Mouse (Mus musculus) stomach, embryonic 15.5 days (tissue): ENCODE results near the gene Abca7. TPM values are rescaled to one million over a fixed set of nuclear protein-coding genes. Genes with fewer than 3 reads are reported as not detected.
A peak's percentile ranks its signal among the peaks of the same experiment; 100 is the strongest.

ENCODE experiments used
- ATAC-seq: fragments of 200-750 bp; cut with Nextera tagmentation; 2 replicates; pipeline ENCODE4 v1.8.0; 2017; ENCODE audit warnings: low read depth, moderate number of reproducible peaks, moderate TSS enrichment; ENCODE audit not compliant: insufficient read depth, low FRiP score
- H3K27ac ChIP-seq: fragments of 300-500 bp; sonication (generic); 2 replicates; pipeline ENCODE4 v1.5.1; 2015; ENCODE audit warnings: mild to moderate bottlenecking, inconsistent platforms
- H3K27me3 ChIP-seq: fragments of 300-500 bp; sonication (generic); replicated peaks from 2 replicates; pipeline ENCODE4 v1.6.1; 2015; ENCODE audit warnings: inconsistent platforms
- H3K36me3 ChIP-seq: fragments of 300-500 bp; sonication (generic); 2 replicates; pipeline ENCODE4 v1.6.1; 2015; ENCODE audit warnings: inconsistent platforms
- H3K4me1 ChIP-seq: fragments of 300-500 bp; sonication (generic); 2 replicates; pipeline ENCODE4 v1.6.1; 2015; ENCODE audit warnings: inconsistent platforms
- H3K4me2 ChIP-seq: fragments of 300-500 bp; sonication (generic); 2 replicates; pipeline ENCODE4 v1.6.1; 2015; ENCODE audit warnings: mild to moderate bottlenecking, inconsistent platforms
- H3K4me3 ChIP-seq: fragments of 300-500 bp; sonication (generic); replicated peaks from 2 replicates; pipeline ENCODE4 v1.5.1; 2015; ENCODE audit warnings: inconsistent platforms
- H3K9ac ChIP-seq: fragments of 300-500 bp; sonication (generic); 2 replicates; pipeline ENCODE4 v1.6.1; 2015; ENCODE audit warnings: inconsistent platforms
- H3K9me3 ChIP-seq: fragments of 300-500 bp; sonication (generic); 2 replicates; pipeline ENCODE4 v1.6.1; 2016; ENCODE audit warnings: inconsistent platforms
- WGBS: fragments of 180-500 bp; shearing (Covaris S2); methylation state at CpG from one replicate; pipeline ENCODE4 v1.1.7; 2015; 5-methylcytosine and 5-hydroxymethylcytosine counted together
- polyA plus RNA-seq: library from polyadenylated mRNA; unstranded; fragments of >200 nt; fragmentation: Nextera tagmentation; extraction: Ambion mirVana; gene quantifications from 2 replicates; pipeline ENCODE4 v1.2.1, GENCODE M21; 2015

The Abca7 gene
- polyA plus RNA-seq, 1 experiment from 2014 or later, result 4.8 TPM

GRCm38 (mm10) chr10:79976071-79976721, 20.1 kb upstream of the Abca7 start:
- peaks cover 2% of the 10 kb centered on the region; the same call in 1 of the 2 replicates for H3K4me1 ChIP-seq
- H3K27ac ChIP-seq, result no peak overlapping the region
- H3K9me3 ChIP-seq, result no peaks in the 10 kb centered on the region; the same call in 1 of the 2 replicates
- no peak overlapping the region for H3K4me3 ChIP-seq
- no peak overlapping the region for H3K4me2 ChIP-seq
- H3K36me3 ChIP-seq, result peaks cover 44% of the 10 kb centered on the region
- H3K27me3 ChIP-seq, result peaks cover 11% of the 10 kb centered on the region; the same call in 1 of the 2 replicates
- 85% methylated on average over 28 of the region's 28 CpGs for WGBS
- no peak for ATAC-seq
- H3K9ac ChIP-seq, result no peak overlapping the region

GRCm38 (mm10) chr10:79976722-79977107, 19.6 kb upstream of the Abca7 start:
- no peak for ATAC-seq
- no peak overlapping the region for H3K9ac ChIP-seq
- H3K27ac ChIP-seq, result no peak overlapping the region
- peaks cover 7% of the 10 kb centered on the region; the same call in 1 of the 2 replicates for H3K27me3 ChIP-seq
- H3K4me2 ChIP-seq, result no peak overlapping the region
- peaks cover 48% of the 10 kb centered on the region for H3K36me3 ChIP-seq
- H3K4me1 ChIP-seq, result no peaks in the 10 kb centered on the region
- WGBS, result 75% methylated on average over 34 of the region's 36 CpGs
- no peaks in the 10 kb centered on the region; the same call in 1 of the 2 replicates for H3K9me3 ChIP-seq
- H3K4me3 ChIP-seq, result no peak overlapping the region

GRCm38 (mm10) chr10:79977324-79977723, 19.0 kb upstream of the Abca7 start:
- no peak for ATAC-seq
- Histone ChIP-seq H3K27ac (no peak overlapping the region), H3K9me3 (no peaks in the 10 kb centered on the region; the same call in 1 of the 2 replicates), H3K36me3 (peaks cover 48% of the 10 kb centered on the region), H3K27me3 (peaks cover under 1% of the 10 kb centered on the region; the same call in 1 of the 2 replicates), H3K4me1 (peaks cover under 1% of the 10 kb centered on the region), H3K4me3 (no peak overlapping the region), H3K9ac (no peak overlapping the region), H3K4me2 (no peak overlapping the region)
- WGBS, result 90% methylated on average over 28 of the region's 28 CpGs

- H3K4me1 ChIP-seq, result peaks cover 8% of the 10 kb centered on the region
- H3K9ac ChIP-seq, result no peak overlapping the region
- H3K27ac ChIP-seq, result no peak overlapping the region
- no peak overlapping the region for H3K4me2 ChIP-seq
- H3K36me3 ChIP-seq, result peaks cover 48% of the 10 kb centered on the region
- H3K27me3 ChIP-seq, result no peaks in the 10 kb centered on the region; the same call in 1 of the 2 replicates
- no peaks in the 10 kb centered on the region; the same call in 1 of the 2 replicates for H3K9me3 ChIP-seq
- no peak overlapping the region for H3K4me3 ChIP-seq
- WGBS, result 96% methylated on average over 21 of the region's 21 CpGs
- no peak for ATAC-seq
Observed at GRCm38 (mm10) chr10:79978061-79978460, 18.2 kb upstream of the Abca7 start.

GRCm38 (mm10) chr10:79979401-79980155, 16.7 kb upstream of the Abca7 start:
- Histone ChIP-seq H3K27ac (no peak overlapping the region), H3K36me3 (peaks cover 45% of the 10 kb centered on the region), H3K4me2 (no peak overlapping the region), H3K27me3 (no peaks in the 10 kb centered on the region), H3K9ac (no peak overlapping the region), H3K4me1 (peaks cover 14% of the 10 kb centered on the region), H3K9me3 (no peaks in the 10 kb centered on the region; the same call in 1 of the 2 replicates), H3K4me3 (no peak overlapping the region)
- 94% methylated on average over 22 of the region's 22 CpGs for WGBS
- ATAC-seq, result no peak

- peak overlapping the region; percentile 99; the same call in 1 of the 2 replicates for H3K27ac ChIP-seq
- H3K4me2 ChIP-seq, result peak overlapping the region; percentile 85
- no peak for ATAC-seq
- 77% methylated on average over 5 of the region's 5 CpGs for WGBS
- H3K4me3 ChIP-seq, result peak overlapping the region; percentile 73
- H3K4me1 ChIP-seq, result peaks cover 39% of the 10 kb centered on the region
- H3K9ac ChIP-seq, result peak overlapping the region; percentile 84
- no peaks in the 10 kb centered on the region for H3K9me3 ChIP-seq
- H3K36me3 ChIP-seq, result peaks cover 17% of the 10 kb centered on the region
- no peaks in the 10 kb centered on the region for H3K27me3 ChIP-seq
Observed at GRCm38 (mm10) chr10:79983205-79983604, 13.1 kb upstream of the Abca7 start.

- ATAC-seq, result no peak
- peak overlapping the region; percentile 85 for H3K4me2 ChIP-seq
- WGBS, result under 1% methylated on average over 21 of the region's 21 CpGs
- peak overlapping the region; percentile 84 for H3K9ac ChIP-seq
- peak overlapping the region; percentile 73 for H3K4me3 ChIP-seq
- peaks cover 39% of the 10 kb centered on the region for H3K4me1 ChIP-seq
- H3K27ac ChIP-seq, result peak overlapping the region; percentile 99
- H3K27me3 ChIP-seq, result no peaks in the 10 kb centered on the region
- peaks cover 12% of the 10 kb centered on the region for H3K36me3 ChIP-seq
- H3K9me3 ChIP-seq, result no peaks in the 10 kb centered on the region
Observed at GRCm38 (mm10) chr10:79983670-79984069, 12.6 kb upstream of the Abca7 start.

- Histone ChIP-seq H3K4me2 (peak within 1 kb of the TSS; percentile 85), H3K27me3 (no peaks in the 10 kb centered on the region), H3K9me3 (no peaks in the 10 kb centered on the region), H3K27ac (peak within 1 kb of the TSS; percentile 99), H3K4me1 (peaks cover 41% of the 10 kb centered on the region), H3K9ac (peak within 1 kb of the TSS; percentile 84), H3K36me3 (peaks cover 6% of the 10 kb centered on the region), H3K4me3 (peak within 1 kb of the TSS; percentile 73)
- ATAC-seq, result peak; percentile 74
- WGBS, result under 1% methylated on average over 49 of the region's 49 CpGs
Observed at GRCm38 (mm10) chr10:79984195-79984816, 12.0 kb upstream of the Abca7 start, which contains the start of gene Tmem259. TSS of gene Tmem259 (minus strand) at chr10:79984330.

GRCm38 (mm10) chr10:79984871-79985270, 11.4 kb upstream of the Abca7 start:
- H3K27ac ChIP-seq, result peak overlapping the region; percentile 99
- peak overlapping the region; percentile 73 for H3K4me3 ChIP-seq
- peak overlapping the region; percentile 55 for H3K9ac ChIP-seq
- peaks cover 46% of the 10 kb centered on the region for H3K4me1 ChIP-seq
- peaks cover 4% of the 10 kb centered on the region; the same call in 1 of the 2 replicates for H3K36me3 ChIP-seq
- WGBS, result under 1% methylated on average over 22 of the region's 22 CpGs
- peak; percentile 91 for ATAC-seq
- no peaks in the 10 kb centered on the region for H3K27me3 ChIP-seq
- H3K4me2 ChIP-seq, result peak overlapping the region; percentile 85
- no peaks in the 10 kb centered on the region for H3K9me3 ChIP-seq

GRCm38 (mm10) chr10:79985334-79986231, 10.7 kb upstream of the Abca7 start:
- Histone ChIP-seq H3K9me3 (no peaks in the 10 kb centered on the region), H3K27ac (peak overlapping the region; percentile 99), H3K4me2 (peak overlapping the region; percentile 85), H3K27me3 (no peaks in the 10 kb centered on the region), H3K4me1 (peaks cover 49% of the 10 kb centered on the region), H3K36me3 (peaks cover 4% of the 10 kb centered on the region; the same call in 1 of the 2 replicates), H3K4me3 (peak overlapping the region; percentile 73), H3K9ac (peak overlapping the region; percentile 55)
- ATAC-seq, result no peak
- 2% methylated on average over 35 of the region's 35 CpGs for WGBS
